Mouse (Mus musculus) kidney, embryonic 14.5 days (tissue): ENCODE results near the gene Supt20. TPM values are rescaled to one million over a fixed set of nuclear protein-coding genes. Genes with fewer than 3 reads are reported as not detected.
A peak's percentile ranks its signal among the peaks of the same experiment; 100 is the strongest.

Experiments
- ATAC-seq: fragments of 200-750 bp; cut with Nextera tagmentation; 2 replicates; pipeline ENCODE4 v1.8.0; 2017; ENCODE audit warnings: moderate number of reproducible peaks, mild to moderate bottlenecking, moderate TSS enrichment, moderate library complexity; ENCODE audit not compliant: low FRiP score, low TSS enrichment
- H3K27ac ChIP-seq: fragments of 300-500 bp; sonication (generic); 2 replicates; pipeline ENCODE4 v1.5.1; 2014; ENCODE audit warnings: low read depth, mild to moderate bottlenecking, low read length, moderate library complexity, mixed read lengths
- H3K27me3 ChIP-seq: fragments of 300-500 bp; sonication (generic); 2 replicates; pipeline ENCODE4 v1.6.1; 2014; ENCODE audit warnings: mild to moderate bottlenecking, low read length; ENCODE audit not compliant: control insufficient read depth, insufficient read depth
- H3K36me3 ChIP-seq: fragments of 300-500 bp; sonication (generic); 2 replicates; pipeline ENCODE4 v1.6.1; 2014; ENCODE audit warnings: low read length, mixed read lengths; ENCODE audit not compliant: control insufficient read depth, insufficient read depth
- H3K4me1 ChIP-seq: fragments of 300-500 bp; sonication (generic); 2 replicates; pipeline ENCODE4 v1.6.1; 2014; ENCODE audit warnings: low read length, mixed read lengths; ENCODE audit not compliant: control insufficient read depth, insufficient read depth
- H3K4me2 ChIP-seq: fragments of 300-500 bp; sonication (generic); replicated peaks from 2 replicates; pipeline ENCODE4 v1.6.1; 2014; ENCODE audit warnings: low read depth, mild to moderate bottlenecking, low read length
- H3K4me3 ChIP-seq: fragments of 300-500 bp; sonication (generic); 2 replicates; pipeline ENCODE4 v1.5.1; 2014; ENCODE audit warnings: mild to moderate bottlenecking, low read length
- H3K9ac ChIP-seq: fragments of 300-500 bp; sonication (generic); 2 replicates; pipeline ENCODE4 v1.6.1; 2014; ENCODE audit warnings: low read depth, mild to moderate bottlenecking, low read length, moderate library complexity
- H3K9me3 ChIP-seq: fragments of 300-500 bp; sonication (generic); 2 replicates; pipeline ENCODE4 v1.6.1; 2016; ENCODE audit warnings: low read length; ENCODE audit not compliant: control insufficient read depth
- WGBS: fragments of 180-500 bp; shearing (Covaris S2); extraction: QIAGEN DNeasy Blood & Tissue Kit; methylation state at CpG from one replicate; pipeline ENCODE4 v1.1.7; 2014; 5-methylcytosine and 5-hydroxymethylcytosine counted together
- polyA plus RNA-seq: library from polyadenylated mRNA; unstranded; fragments of >200 nt; fragmentation: Nextera tagmentation; extraction: Ambion mirVana; gene quantifications from 2 replicates; pipeline ENCODE4 v1.2.1, GENCODE M21; 2014

Gene Supt20
- polyA plus RNA-seq, 1 experiment from 2014 or later = 121 TPM

DNA sequence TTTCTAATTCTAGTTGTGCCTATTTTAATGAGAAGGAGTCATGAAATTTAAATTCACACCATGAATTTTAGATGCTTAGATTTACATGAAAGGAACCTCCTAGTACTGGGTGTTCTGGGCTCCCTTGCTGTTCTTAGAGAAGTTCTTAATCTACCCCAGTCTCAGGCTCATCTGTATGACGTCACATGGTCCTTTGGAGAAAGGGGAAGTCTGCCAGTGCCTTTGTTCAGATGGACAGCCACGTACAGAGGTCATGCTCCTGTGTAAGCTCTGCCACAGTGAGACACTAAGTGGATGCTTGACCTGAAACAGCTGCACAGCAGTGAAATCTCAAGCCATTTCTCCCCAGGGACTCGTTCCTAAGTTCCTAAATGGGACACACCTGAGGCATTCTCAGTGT lies 26.3 kb downstream of the Supt20 start:
- Histone ChIP-seq H3K4me1 (no peaks in the 10 kb centered on the region), H3K9ac (no peak overlapping the region), H3K4me2 (no peak overlapping the region), H3K27me3 (no peaks in the 10 kb centered on the region), H3K9me3 (no peaks in the 10 kb centered on the region), H3K4me3 (no peak overlapping the region), H3K36me3 (peaks cover 86% of the 10 kb centered on the region), H3K27ac (no peak overlapping the region)
- ATAC-seq = no peak
- WGBS = 77% methylated on average over 3 of the region's 3 CpGs

DNA sequence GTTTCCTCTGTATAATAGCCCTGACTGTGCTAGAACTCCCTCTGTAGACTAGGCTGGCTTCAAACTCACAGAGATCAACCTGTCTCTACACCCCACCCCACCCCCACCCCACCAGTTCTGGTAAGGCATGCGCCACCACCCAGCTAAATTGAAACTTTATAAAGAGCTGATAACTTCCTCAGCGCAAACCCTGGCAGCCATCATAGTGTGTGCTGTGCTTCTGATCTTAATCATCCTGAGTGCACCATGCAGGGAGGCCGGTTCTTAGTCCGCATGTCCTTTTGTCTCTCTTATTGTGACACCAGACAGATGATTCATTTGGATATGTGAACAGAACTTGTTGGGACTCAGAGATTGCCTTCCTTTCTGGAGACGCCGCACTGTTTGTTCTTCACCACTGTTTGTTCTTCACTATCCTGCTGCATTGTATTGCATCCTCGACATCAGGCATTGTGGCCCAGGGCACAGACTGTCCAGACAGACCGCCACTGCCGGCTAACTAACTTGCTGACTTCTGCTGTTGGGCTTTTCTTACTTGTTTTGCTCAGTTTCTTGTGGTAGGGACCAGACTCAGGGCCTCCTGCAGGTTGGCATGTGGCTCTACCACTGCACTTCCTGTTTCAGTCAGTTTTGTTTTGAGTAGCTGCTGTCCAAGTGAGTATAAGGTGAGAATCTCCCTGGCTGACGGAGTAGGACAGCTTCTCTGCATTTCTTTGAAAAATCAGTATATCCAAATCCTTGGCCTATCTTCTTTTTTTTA lies 31.3 kb downstream of the Supt20 start:
- H3K27me3 ChIP-seq = no peaks in the 10 kb centered on the region
- ATAC-seq = no peak
- H3K4me2 ChIP-seq = no peak overlapping the region
- no peaks in the 10 kb centered on the region for H3K9me3 ChIP-seq
- H3K4me1 ChIP-seq = no peaks in the 10 kb centered on the region
- H3K4me3 ChIP-seq = no peak overlapping the region
- no peak overlapping the region for H3K27ac ChIP-seq
- no peak overlapping the region for H3K9ac ChIP-seq
- WGBS = 92% methylated on average over 10 of the region's 10 CpGs
- H3K36me3 ChIP-seq = peaks cover 77% of the 10 kb centered on the region

DNA sequence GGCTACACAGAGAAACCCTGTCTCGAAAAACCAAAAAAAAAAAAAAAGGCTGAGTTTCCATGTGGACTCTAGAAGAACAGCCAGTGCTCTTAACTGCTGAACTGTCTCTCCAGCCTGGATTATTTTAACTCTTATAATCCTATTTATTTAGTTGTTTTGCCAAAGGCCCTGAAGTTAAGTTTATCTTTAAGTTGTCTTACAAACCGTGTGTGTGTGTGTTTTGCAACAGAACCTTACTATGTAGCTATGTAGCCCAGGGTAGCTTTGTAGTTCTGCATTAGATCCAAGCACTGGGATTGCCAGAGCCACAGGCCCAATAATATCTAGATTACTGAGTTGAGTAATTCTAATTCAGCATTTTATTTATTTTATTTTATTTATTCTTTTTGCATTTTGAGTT lies 32.7 kb downstream of the Supt20 start:
- Histone ChIP-seq H3K9ac (no peak overlapping the region), H3K36me3 (peaks cover 81% of the 10 kb centered on the region), H3K27me3 (no peaks in the 10 kb centered on the region), H3K9me3 (no peaks in the 10 kb centered on the region), H3K27ac (no peak overlapping the region), H3K4me1 (no peaks in the 10 kb centered on the region), H3K4me3 (no peak overlapping the region), H3K4me2 (no peak overlapping the region)
- no peak for ATAC-seq
- 82% methylated on average over 2 of the region's 2 CpGs for WGBS

DNA sequence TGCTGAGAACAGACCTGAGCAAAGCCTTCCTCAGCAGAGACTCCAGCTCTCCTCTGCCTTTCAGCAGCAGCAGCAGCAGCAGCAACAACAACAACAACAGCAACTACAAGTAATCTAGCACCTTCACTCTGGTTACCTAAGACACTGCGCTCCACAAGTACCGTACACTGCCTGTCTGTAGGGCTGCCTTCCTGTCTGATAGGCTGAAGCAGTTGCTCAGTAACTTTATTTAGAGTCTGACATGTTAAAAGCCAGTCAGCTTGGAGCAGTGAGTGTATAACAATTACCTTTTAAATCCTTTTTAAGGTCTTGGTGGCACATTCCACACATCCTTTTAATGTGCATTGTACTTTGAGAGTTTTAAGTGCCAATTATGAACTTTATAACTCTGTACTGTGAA lies 35.0 kb downstream of the Supt20 start:
- H3K27me3 ChIP-seq = no peaks in the 10 kb centered on the region
- H3K4me1 ChIP-seq = no peaks in the 10 kb centered on the region
- H3K9ac ChIP-seq = no peak overlapping the region
- 91% methylated on average over 2 of the region's 2 CpGs for whole genome bisulfite sequencing
- H3K4me2 ChIP-seq = no peak overlapping the region
- H3K36me3 ChIP-seq = peaks cover 82% of the 10 kb centered on the region
- no peak for ATAC-seq
- no peak overlapping the region for H3K27ac ChIP-seq
- H3K9me3 ChIP-seq = no peaks in the 10 kb centered on the region
- no peak overlapping the region for H3K4me3 ChIP-seq

DNA sequence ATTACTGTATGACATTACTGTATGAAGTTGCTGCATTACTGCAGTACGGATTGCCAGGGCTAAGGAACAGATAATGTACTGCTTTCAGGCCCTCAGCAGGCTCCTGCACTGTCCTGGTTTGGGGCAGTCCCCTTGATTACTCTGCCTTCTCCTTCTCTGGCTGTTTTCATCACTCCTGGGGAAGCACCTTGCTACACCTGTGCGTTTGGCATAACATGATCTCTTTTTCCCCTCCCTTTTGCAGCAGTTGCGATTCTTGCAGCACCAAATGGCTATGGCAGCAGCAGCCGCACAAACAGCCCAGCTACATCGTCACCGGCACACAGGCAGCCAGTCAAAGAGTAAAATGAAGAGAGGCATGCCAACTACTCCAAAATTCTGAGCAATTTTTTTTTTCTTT lies 35.5 kb downstream of the Supt20 start:
- 82% methylated on average over 6 of the region's 6 CpGs for WGBS
- Histone ChIP-seq H3K36me3 (peaks cover 82% of the 10 kb centered on the region), H3K27ac (no peak overlapping the region), H3K4me3 (no peak overlapping the region), H3K4me1 (peaks cover 5% of the 10 kb centered on the region; the same call in 1 of the 2 replicates), H3K4me2 (no peak overlapping the region), H3K27me3 (no peaks in the 10 kb centered on the region), H3K9me3 (no peaks in the 10 kb centered on the region), H3K9ac (no peak overlapping the region)
- ATAC-seq = no peak

DNA sequence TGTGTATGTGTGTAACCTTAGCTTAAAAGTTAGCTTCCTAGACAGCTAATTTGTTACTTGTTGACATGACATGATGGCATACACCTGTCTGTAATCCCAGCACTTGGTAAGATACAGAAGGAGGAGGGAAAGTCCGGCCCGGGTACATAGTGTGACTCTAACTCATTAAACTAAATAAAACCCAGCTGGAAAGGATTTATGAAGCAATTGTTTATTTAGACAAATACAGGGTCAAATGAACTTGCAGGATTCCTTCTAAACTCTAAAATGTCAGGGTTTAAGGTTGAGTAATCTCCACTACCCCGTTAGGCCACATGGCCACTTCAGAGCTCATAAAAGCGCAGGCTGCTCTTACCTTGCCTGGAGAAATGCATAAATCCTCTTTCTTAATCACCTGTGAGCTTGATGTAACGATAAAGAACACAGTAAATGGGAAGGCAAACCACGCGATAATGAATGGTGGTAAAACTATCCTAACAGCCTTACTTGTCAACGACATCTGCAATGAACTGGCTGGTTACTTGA lies 39.1 kb downstream of the Supt20 start:
- H3K36me3 ChIP-seq = peaks cover 64% of the 10 kb centered on the region

DNA sequence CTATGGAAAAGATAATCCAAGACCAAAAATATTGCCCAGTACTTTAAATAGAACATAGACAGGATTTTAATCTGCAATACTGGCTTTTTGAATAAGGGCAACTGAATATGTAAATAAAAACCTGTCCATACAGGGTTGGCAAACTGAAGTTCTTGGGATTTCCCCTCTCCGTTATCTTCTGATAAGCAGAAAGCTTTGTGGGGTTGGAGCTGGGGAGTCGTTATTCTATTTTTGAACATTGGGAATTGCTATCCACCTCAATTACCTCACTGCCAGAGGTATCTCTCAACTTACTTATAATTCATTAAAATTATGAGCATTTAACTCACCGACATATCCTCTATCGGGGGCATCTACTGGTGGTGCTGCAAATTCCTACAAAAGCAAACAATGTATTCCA lies 39.8 kb downstream of the Supt20 start:
- Histone ChIP-seq H3K4me2 (no peak overlapping the region), H3K9ac (no peak overlapping the region), H3K9me3 (no peaks in the 10 kb centered on the region), H3K4me3 (no peak overlapping the region), H3K36me3 (peaks cover 57% of the 10 kb centered on the region), H3K27me3 (no peaks in the 10 kb centered on the region), H3K4me1 (peaks cover 10% of the 10 kb centered on the region; the same call in 1 of the 2 replicates), H3K27ac (no peak overlapping the region)
- no peak for ATAC-seq
- WGBS = 85% methylated on average over 4 of the region's 4 CpGs

More for the DNA sequence above, 39.1 kb downstream of the Supt20 start:
- ATAC-seq = peak; percentile 8; the same call in 1 of the 2 replicates
- Histone ChIP-seq H3K4me1 (peaks cover 10% of the 10 kb centered on the region; the same call in 1 of the 2 replicates), H3K9ac (no peak overlapping the region), H3K27ac (no peak overlapping the region), H3K27me3 (no peaks in the 10 kb centered on the region), H3K4me2 (no peak overlapping the region), H3K4me3 (no peak overlapping the region), H3K9me3 (no peaks in the 10 kb centered on the region)
- 37% methylated on average over 8 of the region's 8 CpGs for WGBS

DNA sequence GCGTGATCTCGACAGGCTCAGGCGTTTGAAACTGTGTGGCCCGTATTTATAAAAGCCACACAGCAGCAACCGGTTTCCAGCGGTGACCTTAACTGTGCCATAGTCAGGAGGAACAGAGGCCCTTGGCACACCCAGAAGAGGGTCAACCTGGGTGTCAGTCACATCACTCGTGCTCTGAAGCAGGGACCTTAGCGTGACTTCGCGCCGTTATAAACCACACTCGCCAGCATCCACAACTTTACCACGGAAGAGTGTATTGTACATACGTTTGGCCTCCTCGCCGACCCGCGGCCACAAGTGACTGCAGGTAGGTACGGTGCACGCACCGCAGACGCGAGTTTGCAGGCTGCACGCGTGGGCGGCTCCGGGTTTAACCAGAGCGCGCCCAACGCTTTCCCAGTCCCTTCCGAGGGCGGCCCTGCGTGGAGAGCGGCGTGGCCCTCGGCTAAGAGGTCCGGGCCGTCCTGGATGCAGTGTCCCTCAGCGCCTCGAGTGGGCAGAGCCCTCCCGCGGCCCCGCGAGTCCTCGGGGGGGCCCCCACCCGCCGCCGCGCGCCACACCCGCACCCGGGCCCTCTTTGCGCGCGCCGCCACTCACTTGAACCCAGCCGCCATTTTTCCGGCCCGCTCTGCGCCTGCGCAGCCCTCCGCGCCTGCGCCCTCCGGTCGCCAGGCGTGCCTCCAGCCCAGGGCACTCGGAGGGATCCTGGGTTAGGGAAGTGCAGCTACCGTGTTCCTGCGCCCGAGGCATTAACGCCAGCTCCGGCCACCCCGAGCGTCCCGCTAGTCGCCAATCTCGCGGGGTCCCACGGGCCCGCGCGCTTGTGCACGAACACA lies 42.0 kb downstream of the Supt20 start:
- WGBS = under 1% methylated on average over 81 of the region's 84 CpGs
- peak; percentile 93 for ATAC-seq

More for the DNA sequence above, 42.0 kb downstream of the Supt20 start:
- H3K27ac ChIP-seq = peak overlapping the region; percentile 91
- H3K9ac ChIP-seq = peak overlapping the region; percentile 89
- H3K4me3 ChIP-seq = peak overlapping the region; percentile 81
- peaks cover 45% of the 10 kb centered on the region for H3K36me3 ChIP-seq
- H3K27me3 ChIP-seq = no peaks in the 10 kb centered on the region
- peak overlapping the region; percentile 81 for H3K4me2 ChIP-seq
- peaks cover 10% of the 10 kb centered on the region; the same call in 1 of the 2 replicates for H3K4me1 ChIP-seq
- no peaks in the 10 kb centered on the region for H3K9me3 ChIP-seq
